Mouse (Mus musculus) liver, embryonic 16.5 days (tissue): Measurements from ENCODE around the gene Hic1. TPM values are rescaled to one million over a fixed set of nuclear protein-coding genes. Genes with fewer than 3 reads are reported as not detected.

Source experiments
- ATAC-seq: fragments of 200-750 bp; cut with Nextera tagmentation; 2 replicates; pipeline ENCODE4 v1.8.0; 2017; ENCODE audit warnings: low read depth, mild to moderate bottlenecking, moderate number of reproducible peaks, moderate library complexity
- H3K27ac ChIP-seq: fragments of 300-500 bp; sonication (generic); 2 replicates; pipeline ENCODE4 v1.5.1; 2014; ENCODE audit warnings: mild to moderate bottlenecking, low read length
- H3K27me3 ChIP-seq: fragments of 300-500 bp; sonication (generic); 2 replicates; pipeline ENCODE4 v1.6.1; 2014; ENCODE audit warnings: low read depth, low read length, mixed read lengths; ENCODE audit not compliant: control insufficient read depth, insufficient read depth
- H3K36me3 ChIP-seq: fragments of 300-500 bp; sonication (generic); 2 replicates; pipeline ENCODE4 v1.6.1; 2014; ENCODE audit warnings: mild to moderate bottlenecking; ENCODE audit not compliant: control insufficient read depth, insufficient read depth
- H3K4me1 ChIP-seq: fragments of 300-500 bp; sonication (generic); 2 replicates; pipeline ENCODE4 v1.6.1; 2014; ENCODE audit warnings: low read depth, low read length, mixed read lengths; ENCODE audit not compliant: control insufficient read depth
- H3K4me2 ChIP-seq: fragments of 300-500 bp; sonication (generic); 2 replicates; pipeline ENCODE4 v1.6.1; 2014; ENCODE audit warnings: low read depth, low read length, mixed read lengths
- H3K4me3 ChIP-seq: fragments of 300-500 bp; sonication (generic); 2 replicates; pipeline ENCODE4 v1.5.1; 2014; ENCODE audit warnings: low read depth, mild to moderate bottlenecking, low read length
- H3K9ac ChIP-seq: fragments of 300-500 bp; sonication (generic); 2 replicates; pipeline ENCODE4 v1.6.1; 2014; ENCODE audit warnings: low read depth, low read length
- H3K9me3 ChIP-seq: fragments of 300-500 bp; sonication (generic); replicated peaks from 2 replicates; pipeline ENCODE4 v1.6.1; 2016; ENCODE audit warnings: low read length; ENCODE audit not compliant: control insufficient read depth
- WGBS: fragments of 180-500 bp; shearing (Covaris S2); extraction: QIAGEN DNeasy Blood & Tissue Kit; methylation state at CpG from one replicate; pipeline ENCODE4 v1.1.7; 2014; ENCODE audit not compliant: insufficient replicate concordance; 5-methylcytosine and 5-hydroxymethylcytosine counted together
- polyA plus RNA-seq: library from polyadenylated mRNA; unstranded; fragments of >200 nt; fragmentation: Nextera tagmentation; extraction: Ambion mirVana; gene quantifications from 2 replicates; pipeline ENCODE4 v1.2.1, GENCODE M21; 2015

Gene Hic1
- polyA plus RNA-seq, 1 experiment from 2014 or later, result 1.0 TPM

GRCm38 (mm10) chr11:75139122-75139963, 30.0 kb downstream of the Hic1 start:
- Histone ChIP-seq H3K4me1 (peaks cover 30% of the 10 kb centered on the region), H3K36me3 (no peaks in the 10 kb centered on the region; the same call in 1 of the 2 replicates), H3K27ac (no peak overlapping the region), H3K27me3 (no peaks in the 10 kb centered on the region), H3K4me3 (no peak overlapping the region), H3K4me2 (no peak overlapping the region), H3K9ac (no peak overlapping the region), H3K9me3 (no peaks in the 10 kb centered on the region)
- ATAC-seq, result peak; percentile 42; the same call in 1 of the 2 replicates
- WGBS, result 41% methylated on average over 11 of the region's 11 CpGs

GRCm38 (mm10) chr11:75136666-75137398, 32.5 kb downstream of the Hic1 start:
- ATAC-seq, result peak; percentile 47
- H3K4me1 ChIP-seq, result peaks cover 30% of the 10 kb centered on the region
- H3K4me3 ChIP-seq, result no peak overlapping the region
- H3K4me2 ChIP-seq, result no peak overlapping the region; the same call in 1 of the 2 replicates
- no peak overlapping the region for H3K27ac ChIP-seq
- no peak overlapping the region for H3K9ac ChIP-seq
- 26% methylated on average over 5 of the region's 5 CpGs for WGBS
- H3K36me3 ChIP-seq, result no peaks in the 10 kb centered on the region
- H3K27me3 ChIP-seq, result no peaks in the 10 kb centered on the region
- no peaks in the 10 kb centered on the region for H3K9me3 ChIP-seq

GRCm38 (mm10) chr11:75135358-75135757, 34.0 kb downstream of the Hic1 start:
- Histone ChIP-seq H3K9ac (no peak overlapping the region), H3K27ac (no peak overlapping the region), H3K4me2 (no peak overlapping the region), H3K4me3 (no peak overlapping the region), H3K36me3 (no peaks in the 10 kb centered on the region), H3K27me3 (no peaks in the 10 kb centered on the region), H3K4me1 (peaks cover 17% of the 10 kb centered on the region), H3K9me3 (no peaks in the 10 kb centered on the region)
- 70% methylated on average over 4 of the region's 4 CpGs for WGBS
- no peak for ATAC-seq

GRCm38 (mm10) chr11:75134485-75135068, 34.7 kb downstream of the Hic1 start:
- WGBS, result 56% methylated on average over 5 of the region's 5 CpGs
- H3K27ac ChIP-seq, result no peak overlapping the region
- peaks cover 15% of the 10 kb centered on the region for H3K4me1 ChIP-seq
- no peaks in the 10 kb centered on the region for H3K9me3 ChIP-seq
- H3K9ac ChIP-seq, result no peak overlapping the region
- no peaks in the 10 kb centered on the region for H3K36me3 ChIP-seq
- ATAC-seq, result no peak
- H3K27me3 ChIP-seq, result no peaks in the 10 kb centered on the region
- no peak overlapping the region for H3K4me3 ChIP-seq
- H3K4me2 ChIP-seq, result no peak overlapping the region

- H3K27ac ChIP-seq, result no peak overlapping the region
- H3K27me3 ChIP-seq, result no peaks in the 10 kb centered on the region
- H3K4me1 ChIP-seq, result peaks cover 15% of the 10 kb centered on the region
- H3K9ac ChIP-seq, result no peak overlapping the region
- H3K4me2 ChIP-seq, result no peak overlapping the region
- H3K36me3 ChIP-seq, result no peaks in the 10 kb centered on the region
- no peaks in the 10 kb centered on the region for H3K9me3 ChIP-seq
- no peak overlapping the region for H3K4me3 ChIP-seq
- ATAC-seq, result no peak
- WGBS, result 48% methylated on average over 2 of the region's 2 CpGs
Measured at GRCm38 (mm10) chr11:75133951-75134350, 35.4 kb downstream of the Hic1 start.

GRCm38 (mm10) chr11:75133391-75133790, 35.9 kb downstream of the Hic1 start:
- 81% methylated on average over 5 of the region's 5 CpGs for WGBS
- H3K4me3 ChIP-seq, result no peak overlapping the region
- H3K9me3 ChIP-seq, result no peaks in the 10 kb centered on the region
- H3K4me1 ChIP-seq, result peaks cover 13% of the 10 kb centered on the region
- H3K4me2 ChIP-seq, result no peak overlapping the region
- H3K27me3 ChIP-seq, result no peaks in the 10 kb centered on the region
- H3K27ac ChIP-seq, result no peak overlapping the region
- no peaks in the 10 kb centered on the region for H3K36me3 ChIP-seq
- ATAC-seq, result no peak
- no peak overlapping the region for H3K9ac ChIP-seq

- H3K36me3 ChIP-seq, result no peaks in the 10 kb centered on the region
- no peak overlapping the region for H3K27ac ChIP-seq
- no peaks in the 10 kb centered on the region for H3K27me3 ChIP-seq
- no peak overlapping the region for H3K4me3 ChIP-seq
- H3K4me2 ChIP-seq, result no peak overlapping the region
- no peak overlapping the region for H3K9ac ChIP-seq
- no peak for ATAC-seq
- WGBS, result 91% methylated on average over 5 of the region's 5 CpGs
- H3K4me1 ChIP-seq, result peaks cover 8% of the 10 kb centered on the region
- H3K9me3 ChIP-seq, result no peaks in the 10 kb centered on the region
Measured at GRCm38 (mm10) chr11:75132278-75132677, 37.0 kb downstream of the Hic1 start.

GRCm38 (mm10) chr11:75131300-75131699, 38.0 kb downstream of the Hic1 start:
- no peak overlapping the region for H3K4me3 ChIP-seq
- no peak for ATAC-seq
- no peaks in the 10 kb centered on the region for H3K27me3 ChIP-seq
- 55% methylated on average over 4 of the region's 4 CpGs for WGBS
- H3K4me2 ChIP-seq, result no peak overlapping the region
- no peaks in the 10 kb centered on the region for H3K36me3 ChIP-seq
- no peaks in the 10 kb centered on the region for H3K4me1 ChIP-seq
- H3K9ac ChIP-seq, result no peak overlapping the region
- H3K9me3 ChIP-seq, result no peaks in the 10 kb centered on the region
- H3K27ac ChIP-seq, result no peak overlapping the region

GRCm38 (mm10) chr11:75129481-75129880, 39.8 kb downstream of the Hic1 start:
- Histone ChIP-seq H3K4me2 (no peak overlapping the region), H3K4me1 (no peaks in the 10 kb centered on the region), H3K27me3 (no peaks in the 10 kb centered on the region), H3K9ac (no peak overlapping the region), H3K9me3 (no peaks in the 10 kb centered on the region), H3K4me3 (no peak overlapping the region), H3K27ac (no peak overlapping the region), H3K36me3 (no peaks in the 10 kb centered on the region)
- 84% methylated on average over 6 of the region's 6 CpGs for WGBS
- ATAC-seq, result no peak
